In genomic region chr10:80827870-80828420, GRCm38 (mm10) we compare ENCODE assay signal across 8 mouse cellular contexts. TPM values are rescaled to one million over a fixed set of nuclear protein-coding genes. Genes with fewer than 3 reads are reported as not detected.
DNase-seq lines count a peak whose midpoint lies in the region; ATAC-seq and TF ChIP-seq lines count a peak whose summit lies in the region.

No protein-coding gene starts in this region.

- WGBS in thymus, adult 2 months, result 63% methylated on average over 10 of the region's 10 CpGs
- 79% methylated on average over 10 of the region's 10 CpGs for WGBS in liver, embryonic 13.5 days (ENCODE audit: insufficient replicate concordance)

- peak overlapping the region; percentile 78 for H3K4me3 ChIP-seq in thymus, adult 2 months (ENCODE audit: control insufficient read depth, insufficient read depth, low read length)
- peak overlapping the region; percentile 87 for H3K4me3 ChIP-seq in liver, embryonic 13.5 days (replicated peaks)

- intact Hi-C loops in left cerebral cortex, postnatal 10 days (cut with DNase I), result no loop called here

- DNase-seq in cerebellum, postnatal 25 days, result peak; percentile 37 to 43
- DNase-seq in cerebellum, postnatal 14 days, result no peak
- no peak for DNase-seq in thymus, adult 2 months
- DNase-seq in thymus, postnatal 10 days (ENCODE audit: low spot score in 2 of 2), result no peak
- no peak for DNase-seq in liver, embryonic 13.5 days
- DNase-seq in adrenal gland, postnatal 4 days (ENCODE audit: low spot score in 2 of 2), result no peak
- DNase-seq in left cerebral cortex, postnatal 10 days (ENCODE audit: extremely low spot score in 1 of 2, low spot score in 2 of 2), result no peak
- no peak for DNase-seq in adrenal gland, postnatal 14 days

- H3K27ac ChIP-seq in thymus, adult 2 months (ENCODE audit: control insufficient read depth, insufficient read depth, low read length), result no peak overlapping the region
- peak overlapping the region; percentile 95 for H3K27ac ChIP-seq in liver, embryonic 13.5 days

- H3K4me2 ChIP-seq in liver, embryonic 13.5 days, result peak overlapping the region; percentile 96

- TF ChIP-seq CTCF in thymus, adult 2 months (IDR thresholded peaks at IDR 0.05; ENCODE audit: borderline replicate concordance, control insufficient read depth, extremely low read depth, insufficient read depth, low read length, poor library complexity), result no peak

- no peaks in the 10 kb centered on the region for H3K9me3 ChIP-seq in liver, embryonic 13.5 days (replicated peaks)

- ATAC-seq in liver, embryonic 13.5 days (ENCODE audit: low read depth), result no peak

- H3K4me1 ChIP-seq in thymus, adult 2 months (replicated peaks; ENCODE audit: control insufficient read depth, insufficient read depth, low read length), result peaks cover 21% of the 10 kb centered on the region
- H3K4me1 ChIP-seq in liver, embryonic 13.5 days (replicated peaks), result peaks cover 69% of the 10 kb centered on the region

- peak overlapping the region; percentile 91 for H3K9ac ChIP-seq in liver, embryonic 13.5 days

- no peaks in the 10 kb centered on the region for H3K27me3 ChIP-seq in thymus, adult 2 months (ENCODE audit: control insufficient read depth, insufficient read depth, low read length)
- peaks cover 8% of the 10 kb centered on the region for H3K27me3 ChIP-seq in liver, embryonic 13.5 days

- H3K36me3 ChIP-seq in thymus, adult 2 months (ENCODE audit: control insufficient read depth, insufficient read depth, low read length), result peaks cover 10% of the 10 kb centered on the region
- peaks cover 33% of the 10 kb centered on the region for H3K36me3 ChIP-seq in liver, embryonic 13.5 days

- TF ChIP-seq POLR2A in thymus, adult 2 months (IDR thresholded peaks at IDR 0.05; ENCODE audit: control insufficient read depth, extremely low read depth, insufficient read depth, low read length, poor library complexity), result no peak

RNA-seq across cellular contexts. Expression of gene Oaz1, which starts 1.5 kb away (rescaled TPM):
- polyA plus RNA-seq in thymus, adult 2 months (2012; rRNA removed), result 1,706 and 1,988 TPM in 2 replicates
- 1,324 and 1,529 TPM in 2 replicates for polyA plus RNA-seq in liver, embryonic 13.5 days (2015; fragmentation: Nextera tagmentation; extraction: Ambion mirVana)
- 100 to 1,000 TPM; 668 to 717 TPM for total RNA-seq in adrenal gland, postnatal 4 days (2021)
- 100 to 1,000 TPM; 414 to 433 TPM for total RNA-seq in left cerebral cortex, postnatal 10 days (2021)
- total RNA-seq in adrenal gland, postnatal 14 days (2021), result 734 and 741 TPM in 2 replicates

RNA-seq across cellular contexts. Expression of gene Jsrp1, which starts 14.6 kb away (rescaled TPM):
- polyA plus RNA-seq in thymus, adult 2 months (2012; rRNA removed), result 0.24 TPM in 1 of 2 replicates, not detected in the other
- 0.20 and 0.38 TPM in 2 replicates for polyA plus RNA-seq in liver, embryonic 13.5 days (2015; fragmentation: Nextera tagmentation; extraction: Ambion mirVana)
- total RNA-seq in adrenal gland, postnatal 4 days (2021), result 10 to 100 TPM; 12.7 to 18.4 TPM
- 1 to 10 TPM; 1.6 to 2.0 TPM for total RNA-seq in left cerebral cortex, postnatal 10 days (2021)
- 2.8 and 3.1 TPM in 2 replicates for total RNA-seq in adrenal gland, postnatal 14 days (2021)

RNA-seq across cellular contexts. Expression of gene Lingo3, which starts 15.9 kb away (rescaled TPM):
- 0.10 and 1.0 TPM in 2 replicates for polyA plus RNA-seq in thymus, adult 2 months (2012; rRNA removed)
- not detected in 2 replicates for polyA plus RNA-seq in liver, embryonic 13.5 days (2015; fragmentation: Nextera tagmentation; extraction: Ambion mirVana)
- total RNA-seq in adrenal gland, postnatal 4 days (2021), result 1 to 10 TPM; 1.1 to 1.5 TPM
- 10 to 100 TPM; 25.4 to 30.9 TPM for total RNA-seq in left cerebral cortex, postnatal 10 days (2021)
- total RNA-seq in adrenal gland, postnatal 14 days (2021), result 1.0 and 1.2 TPM in 2 replicates

RNA-seq across cellular contexts. Expression of gene Amh, which starts 22.9 kb away (rescaled TPM):
- polyA plus RNA-seq in thymus, adult 2 months (2012; rRNA removed), result 6.3 and 8.8 TPM in 2 replicates
- not detected in 2 replicates for polyA plus RNA-seq in liver, embryonic 13.5 days (2015; fragmentation: Nextera tagmentation; extraction: Ambion mirVana)
- total RNA-seq in adrenal gland, postnatal 4 days (2021), result 1 to 10 TPM in 1 of 2 experiments, under 1 TPM in 1; 0.79 to 1.1 TPM
- total RNA-seq in left cerebral cortex, postnatal 10 days (2021), result 1 to 10 TPM; 1.7 to 2.0 TPM
- total RNA-seq in adrenal gland, postnatal 14 days (2021), result 0.74 and 0.94 TPM in 2 replicates

RNA-seq across cellular contexts. Expression of gene Lsm7, which starts 27.1 kb away (rescaled TPM):
- 187 and 242 TPM in 2 replicates for polyA plus RNA-seq in thymus, adult 2 months (2012; rRNA removed)
- 192 and 208 TPM in 2 replicates for polyA plus RNA-seq in liver, embryonic 13.5 days (2015; fragmentation: Nextera tagmentation; extraction: Ambion mirVana)
- 10 to 100 TPM; 50.4 to 52.9 TPM for total RNA-seq in adrenal gland, postnatal 4 days (2021)
- 10 to 100 TPM; 51.1 to 57.3 TPM for total RNA-seq in left cerebral cortex, postnatal 10 days (2021)
- total RNA-seq in adrenal gland, postnatal 14 days (2021), result 35.1 and 43.3 TPM in 2 replicates

Comparison
In these comparisons a context has a peak if more than half of its experiments do, and no peak if none do; other contexts are left out.
1. DNase-seq: peak in cerebellum, postnatal 25 days (2 of 2); none in cerebellum, postnatal 14 days (0 of 2), thymus, adult 2 months (single experiment), thymus, postnatal 10 days (0 of 2), liver, embryonic 13.5 days (single experiment), adrenal gland, postnatal 4 days (0 of 2), left cerebral cortex, postnatal 10 days (0 of 2) and adrenal gland, postnatal 14 days (single experiment).
2. RNA of gene Lingo3, which starts 15.9 kb away (total RNA-seq): 25.4 to 30.9 TPM in left cerebral cortex, postnatal 10 days; 1.1 to 1.5 TPM in adrenal gland, postnatal 4 days and 1.0 to 1.2 TPM in adrenal gland, postnatal 14 days; every median in the first group is over 10 times any median in the second.